Mouse (Mus musculus) gastrocnemius, adult 8-10 months (tissue): ENCODE measurements around the gene Tmem182. TPM values are rescaled to one million over a fixed set of nuclear protein-coding genes. Genes with fewer than 3 reads are reported as not detected.

ENCODE experiments used
- DNase-seq, 2 experiments: peaks; one replicate each; pipeline ENCODE4 v3.0.0; 2022; ENCODE audit warnings: low spot score in 2 of 2
- total RNA-seq, 4 experiments: library from RNA; stranded (reverse); gene quantifications; 2 replicates each; pipeline ENCODE4 v1.2.4; 2022

The Tmem182 gene
- total RNA-seq = 100 to 1,000 TPM; 191 to 208 (median 196) TPM

DNA sequence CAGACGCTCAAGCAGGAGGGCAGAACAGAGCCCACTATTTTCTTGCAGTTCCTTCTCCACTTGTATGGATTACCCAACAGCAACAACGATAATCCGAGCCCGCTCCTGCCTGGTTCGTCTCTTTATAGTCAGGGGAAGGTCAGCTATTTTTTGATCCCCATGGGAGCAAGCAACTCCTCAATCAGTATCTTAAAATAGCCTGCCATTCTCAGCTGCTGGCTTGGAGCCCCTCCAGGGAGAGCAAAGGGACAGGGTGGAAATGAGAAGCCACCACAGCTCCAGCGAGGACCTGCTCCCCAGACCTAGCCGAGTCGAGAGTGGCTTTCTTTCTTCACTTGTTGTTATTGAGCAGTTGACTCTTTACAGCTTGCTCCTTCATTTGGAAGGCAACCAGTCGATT, at the start of gene Tmem182:
TSS of gene Tmem182 (plus strand) at position 251 of the 400 bp plus-strand sequence.
- peak; percentile 83 to 89 for DNase-seq

DNA sequence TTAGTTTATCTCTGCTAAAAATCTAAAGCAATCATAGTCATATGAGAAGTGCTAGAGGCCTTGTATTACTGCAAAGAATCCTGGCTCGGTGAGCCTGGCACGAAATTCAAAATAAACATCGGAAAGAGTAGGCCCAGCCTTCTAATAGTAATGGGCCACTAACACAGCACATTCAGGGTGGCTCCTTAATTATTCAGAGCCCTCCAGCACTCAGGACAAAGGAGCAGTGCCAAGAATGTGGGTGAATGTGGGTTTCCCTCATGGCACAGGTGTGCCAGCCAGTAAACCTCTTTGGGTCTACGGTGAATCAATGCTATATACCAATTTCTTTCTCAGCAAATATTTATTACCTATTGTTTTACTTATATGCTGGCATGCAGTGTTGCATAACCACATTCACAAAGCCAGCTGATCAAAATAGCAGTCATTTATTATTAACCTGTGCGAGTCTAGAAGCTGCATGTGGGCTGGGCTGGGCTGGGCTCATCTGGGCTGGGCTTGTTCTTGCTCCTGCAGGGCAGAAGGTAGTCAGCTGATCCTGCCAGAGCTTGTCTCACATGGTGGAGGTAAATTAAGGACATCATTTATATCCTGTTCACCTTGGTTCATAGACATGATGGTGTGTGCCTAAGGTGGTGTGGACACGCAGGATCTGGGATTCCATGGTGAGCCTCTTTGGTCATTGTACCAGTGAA, 45.5 kb upstream of the Tmem182 start:
- DNase-seq = no peak

DNA sequence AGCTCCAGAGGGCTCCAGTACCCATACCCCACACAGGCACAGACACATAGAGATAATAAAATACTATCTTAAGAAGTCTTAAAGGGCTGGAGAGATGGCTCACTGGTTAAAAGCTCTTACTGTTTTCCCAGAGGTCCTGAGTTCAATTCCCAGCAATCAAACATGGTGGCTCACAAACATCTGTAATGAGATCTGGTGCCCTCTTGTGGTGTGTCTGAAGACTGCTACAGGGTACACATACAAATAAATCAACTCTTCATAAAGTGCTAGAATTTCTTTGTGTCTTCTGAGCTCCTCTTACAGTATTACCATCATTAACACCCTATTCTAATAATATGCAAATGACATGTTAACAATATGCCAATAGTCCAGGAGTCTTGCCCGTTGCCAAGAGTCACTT, 41.4 kb upstream of the Tmem182 start:
- no peak for DNase-seq

DNA sequence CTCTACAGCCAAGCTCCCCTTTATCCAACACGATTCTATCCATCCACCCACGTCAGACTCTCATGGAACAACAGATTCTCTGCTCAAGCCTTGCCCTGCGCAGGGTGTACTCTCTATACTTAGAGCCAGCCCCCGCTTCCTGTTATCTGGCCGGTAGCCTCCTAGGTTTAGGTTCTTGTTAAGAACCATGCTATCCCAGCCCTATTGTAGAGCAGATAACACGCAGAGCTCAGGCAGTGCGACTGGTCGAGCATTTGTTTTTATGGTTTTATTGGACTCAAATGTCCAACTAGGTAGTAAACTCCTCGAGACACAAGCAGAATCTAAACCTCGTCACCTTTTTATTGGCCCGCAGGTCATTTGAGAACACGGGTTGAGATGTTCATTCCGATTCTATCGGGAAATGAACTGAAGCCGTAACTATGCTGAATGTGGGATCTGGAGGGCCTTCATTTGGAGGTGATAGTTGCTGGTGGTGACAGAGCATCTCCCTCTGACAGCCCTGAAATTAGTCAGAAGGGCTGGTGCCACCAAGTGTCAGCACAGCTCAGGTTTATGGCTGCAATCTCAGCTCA, 40.6 kb upstream of the Tmem182 start:
- no peak for DNase-seq

DNA sequence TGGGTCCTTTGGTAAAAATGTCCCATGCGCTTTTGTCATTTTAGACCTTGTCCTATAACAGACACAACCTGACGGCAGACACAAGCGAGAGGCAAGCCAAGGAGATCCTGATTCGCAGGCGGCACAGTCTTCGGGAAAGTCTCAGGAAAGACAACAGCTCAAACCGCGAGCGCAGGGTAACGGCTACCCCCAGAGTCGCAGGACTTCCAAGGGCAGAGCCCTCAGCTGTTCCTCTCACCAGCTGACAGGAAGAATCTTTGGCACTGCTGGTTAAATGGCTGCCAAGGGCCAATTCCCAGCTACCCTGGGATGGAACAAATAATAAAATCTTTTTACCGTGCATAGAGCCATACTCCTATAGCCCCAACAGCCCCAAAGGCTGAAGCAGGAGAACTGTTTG, 39.9 kb upstream of the Tmem182 start:
- peak; percentile 13 to 27 for DNase-seq

DNA sequence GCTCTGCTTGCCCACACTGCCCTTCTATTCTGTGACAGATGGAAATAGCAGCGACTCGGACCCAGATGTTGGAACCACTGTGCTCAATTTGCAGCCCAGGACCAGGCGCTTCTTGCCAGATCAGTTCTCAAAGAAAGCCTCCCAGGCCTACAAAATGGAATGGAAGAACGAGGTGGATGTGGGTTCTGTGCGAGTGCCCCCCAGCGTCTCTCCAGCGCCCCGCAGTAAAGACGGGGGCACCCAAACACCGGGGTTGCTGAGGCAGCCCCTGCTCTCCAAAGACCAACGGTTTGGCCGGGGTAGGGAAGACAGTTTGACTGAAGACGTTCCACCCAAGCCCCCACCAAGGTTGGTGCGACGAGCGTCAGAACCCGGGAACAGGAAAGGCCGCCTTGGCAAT, 37.8 kb upstream of the Tmem182 start:
- DNase-seq = no peak

DNA sequence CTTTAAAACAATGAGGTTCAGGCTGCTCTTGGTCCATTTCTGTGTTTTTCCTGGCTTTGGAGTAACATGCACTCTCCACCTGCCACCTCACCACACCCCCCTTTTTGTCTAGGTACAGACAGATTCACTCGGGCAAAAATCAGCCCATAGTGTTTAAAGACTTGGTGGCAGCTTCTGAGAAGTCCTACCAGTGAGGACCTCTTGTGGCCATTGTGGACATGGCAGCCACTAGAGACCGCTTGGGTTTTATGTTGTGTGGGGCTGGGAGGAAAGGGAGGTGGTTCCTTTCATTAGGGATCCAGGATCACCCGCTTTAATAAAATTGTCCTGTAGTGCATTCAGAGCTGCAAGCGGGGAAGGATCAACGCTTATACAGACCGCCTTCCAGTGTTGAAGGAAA, 36.8 kb upstream of the Tmem182 start:
- DNase-seq = peak; percentile 26 to 40

DNA sequence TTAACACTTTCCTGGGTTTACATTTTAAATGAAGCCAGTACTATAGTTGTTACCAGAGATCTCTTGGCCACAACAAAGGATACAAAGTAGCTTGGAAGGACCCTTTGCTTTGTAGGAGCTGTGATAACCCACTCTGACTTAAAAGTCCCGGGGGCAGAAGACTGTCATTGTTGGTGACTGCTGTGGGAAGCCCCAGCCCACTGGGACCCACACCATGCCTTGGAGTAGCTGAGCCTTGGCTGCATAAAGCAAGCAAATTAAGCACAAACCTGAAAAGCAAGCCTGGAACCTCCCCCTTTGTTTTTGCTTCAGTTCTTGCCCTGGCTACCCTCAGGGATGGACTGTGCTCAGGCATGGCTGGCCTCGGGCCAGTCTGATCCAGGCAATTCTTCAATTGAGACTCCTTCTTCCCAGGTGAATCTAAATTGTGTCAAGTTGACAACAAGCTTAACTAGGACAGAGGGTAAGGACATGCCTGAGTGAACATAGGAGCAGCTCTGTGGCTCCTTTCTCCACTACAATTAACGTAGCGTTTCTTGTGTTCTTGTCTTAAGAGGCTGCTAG, 36.0 kb upstream of the Tmem182 start:
- no peak for DNase-seq

DNA sequence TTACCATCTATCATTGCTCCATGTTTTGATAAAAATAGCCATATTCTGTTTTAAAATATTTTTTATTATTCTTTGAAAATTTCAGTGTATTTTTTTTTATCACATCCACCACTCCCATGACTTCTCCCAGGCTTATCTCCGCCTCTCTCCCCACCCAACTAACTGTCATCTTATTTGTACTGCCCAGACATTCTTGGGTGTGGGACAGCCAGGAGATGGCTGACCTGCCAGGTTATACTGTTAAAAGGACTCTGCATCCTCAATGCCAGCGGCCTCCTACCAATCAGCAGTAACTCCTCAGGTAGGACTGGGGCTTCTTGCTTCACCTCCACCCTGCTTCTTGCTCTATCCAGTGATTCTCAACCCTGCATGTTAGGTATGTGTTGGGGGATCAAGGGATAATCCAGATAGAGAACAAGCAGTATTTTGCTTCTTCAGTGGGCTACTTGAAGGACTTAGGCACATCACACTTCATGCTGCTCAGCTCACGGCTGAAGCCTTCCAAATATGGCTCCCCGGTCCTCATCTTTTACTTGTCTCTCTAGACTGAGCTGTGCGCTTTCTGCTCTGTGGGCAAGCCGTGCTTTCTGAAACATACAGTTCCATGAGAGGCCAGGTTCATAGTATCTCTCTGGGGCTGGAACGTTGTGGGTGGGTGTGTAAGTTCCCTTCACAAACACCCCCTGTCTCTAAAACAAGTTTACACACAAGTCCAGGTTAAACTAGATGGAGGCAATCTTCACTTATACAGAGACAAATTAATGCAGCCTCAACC, 34.0 kb upstream of the Tmem182 start:
- DNase-seq = no peak

DNA sequence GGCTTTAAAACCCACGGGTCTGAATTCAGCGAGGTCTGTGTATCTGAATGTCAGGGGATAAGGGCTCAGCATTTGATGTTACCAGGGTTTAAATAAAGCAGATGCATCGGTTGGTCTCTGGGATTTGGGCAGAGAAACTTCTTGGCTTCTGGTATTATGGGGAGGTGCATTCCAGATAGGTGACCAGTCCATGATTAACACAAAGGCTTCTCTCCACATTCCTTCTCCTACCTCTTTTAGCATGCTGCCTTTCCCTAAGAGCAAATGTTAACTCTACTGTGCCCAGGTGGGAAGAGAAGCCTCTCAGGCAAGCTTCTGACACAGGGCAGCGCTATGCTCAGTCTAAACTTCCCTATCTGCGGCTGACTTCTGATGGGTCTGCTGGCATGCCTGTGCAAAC, 32.2 kb upstream of the Tmem182 start:
- DNase-seq = no peak

DNA sequence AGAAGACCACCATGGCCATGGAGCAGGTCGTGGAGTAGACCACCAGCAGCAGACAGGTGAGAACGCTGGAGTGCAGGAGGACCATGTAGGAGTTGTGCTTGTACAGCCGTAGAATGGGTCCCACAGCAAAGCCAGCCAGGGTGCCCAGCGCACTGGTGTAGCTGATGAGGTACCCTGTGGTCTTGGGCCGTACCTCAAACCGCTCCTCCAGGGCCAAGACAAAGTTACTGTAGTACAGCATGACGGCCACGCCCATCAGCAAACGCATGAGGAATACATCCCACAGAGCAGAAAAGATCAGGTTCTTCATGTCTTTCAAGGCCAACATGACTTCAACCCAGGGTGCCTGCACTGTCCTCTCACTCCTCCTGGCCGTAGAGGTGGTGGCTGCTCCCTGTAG, 31.4 kb upstream of the Tmem182 start:
- DNase-seq = no peak

DNA sequence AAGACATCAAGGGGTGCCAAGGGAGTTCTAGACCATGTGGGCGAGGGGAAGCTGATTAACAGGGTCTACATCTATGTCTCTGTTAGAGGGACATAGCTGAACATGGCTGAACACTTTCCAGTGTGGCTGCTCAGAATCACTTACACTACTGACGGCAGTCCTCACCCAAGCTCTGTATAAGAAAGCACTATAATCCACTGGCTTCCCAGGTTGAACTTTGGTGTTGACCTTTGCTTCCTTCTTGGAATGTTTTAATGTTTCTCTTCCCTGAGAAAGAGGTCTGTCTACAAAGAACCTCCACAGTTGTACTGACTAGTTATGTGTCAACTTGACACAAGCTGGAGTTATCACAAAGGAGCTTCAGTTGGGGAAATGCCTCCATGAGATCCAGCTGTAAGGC, 29.3 kb upstream of the Tmem182 start:
- DNase-seq = no peak

DNA sequence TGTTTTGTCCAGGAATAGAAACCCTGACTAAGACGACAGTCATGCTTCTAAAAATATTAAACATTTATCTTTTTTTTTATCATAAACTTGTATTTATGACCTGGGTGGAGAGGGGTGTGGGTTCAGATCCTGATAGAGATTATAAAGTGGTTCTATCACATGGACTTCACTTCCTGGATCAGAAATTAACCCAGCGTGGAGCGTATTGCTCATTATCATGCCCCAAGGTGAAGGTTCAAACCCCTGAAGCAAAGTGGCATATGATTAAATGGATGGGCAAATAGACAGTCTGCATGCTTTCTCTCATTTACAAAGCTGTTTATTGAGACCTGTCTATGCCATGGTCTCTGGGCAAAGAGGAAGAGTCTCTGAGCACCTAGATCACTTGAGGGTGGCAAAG, 28.6 kb upstream of the Tmem182 start:
- no peak for DNase-seq

DNA sequence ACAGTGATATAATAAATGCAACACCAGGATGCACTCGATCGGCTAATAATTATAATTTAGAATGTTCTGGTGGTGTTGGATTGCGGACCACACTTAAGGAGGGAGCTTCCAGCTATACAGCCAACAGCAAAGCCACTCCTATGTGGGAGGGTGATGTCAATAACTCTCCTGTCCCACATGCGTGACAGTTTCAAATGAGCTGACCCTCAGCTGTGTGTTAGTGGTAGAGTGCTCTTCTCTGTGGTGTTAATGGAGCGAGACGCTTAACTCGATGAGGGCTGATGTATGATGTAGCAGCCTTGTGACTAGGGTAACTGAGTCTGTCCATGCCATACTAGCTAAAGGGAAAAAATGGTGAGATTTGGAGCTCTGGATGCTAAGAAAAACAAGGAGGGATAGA, 22.0 kb upstream of the Tmem182 start:
- DNase-seq = no peak

DNA sequence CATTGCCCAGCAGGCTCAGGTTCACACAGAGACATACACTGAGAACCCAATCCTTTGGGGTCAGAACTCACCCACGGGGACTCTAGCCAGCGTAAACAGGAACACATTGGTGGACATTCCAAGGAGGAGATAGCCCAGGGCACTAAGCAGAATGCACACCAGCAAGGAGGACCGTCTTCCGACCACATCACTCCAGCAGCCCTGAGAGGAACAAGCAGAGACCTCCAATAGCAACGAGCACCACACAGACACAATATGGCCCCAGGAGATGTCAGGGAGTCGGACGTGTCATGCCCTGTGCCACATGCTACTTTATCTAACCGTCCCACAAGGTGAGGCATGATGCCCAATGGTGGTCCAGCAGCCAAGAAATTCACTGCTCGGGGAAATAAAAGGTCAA, 21.1 kb upstream of the Tmem182 start:
- DNase-seq = no peak

DNA sequence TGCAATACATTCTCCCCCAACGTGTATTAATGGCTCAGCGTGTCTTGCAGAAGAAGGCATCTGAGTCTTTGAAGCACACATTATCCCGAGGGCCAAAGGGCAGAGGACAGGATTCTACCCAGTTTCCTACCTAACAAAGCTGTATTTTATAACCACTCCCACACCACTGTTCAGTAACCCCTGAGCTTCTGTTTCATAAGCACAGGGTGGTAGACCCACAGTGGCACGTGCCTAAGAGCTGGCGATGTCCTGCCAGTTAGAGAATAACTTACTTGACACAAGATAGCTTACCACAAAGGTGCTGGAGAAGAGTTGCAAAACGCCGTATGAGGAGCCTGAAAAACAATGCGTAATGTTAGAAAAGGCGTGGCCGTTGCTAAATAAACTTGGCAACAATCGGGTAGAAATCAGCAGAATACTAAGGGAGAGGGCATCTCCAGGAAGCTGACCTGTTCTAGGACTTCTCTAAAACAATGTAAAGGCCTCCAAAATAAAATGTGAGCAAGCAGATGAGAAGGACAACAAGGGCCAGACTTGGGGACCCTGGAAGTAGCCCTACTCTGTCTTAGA, 19.4 kb upstream of the Tmem182 start:
- DNase-seq = no peak

DNA sequence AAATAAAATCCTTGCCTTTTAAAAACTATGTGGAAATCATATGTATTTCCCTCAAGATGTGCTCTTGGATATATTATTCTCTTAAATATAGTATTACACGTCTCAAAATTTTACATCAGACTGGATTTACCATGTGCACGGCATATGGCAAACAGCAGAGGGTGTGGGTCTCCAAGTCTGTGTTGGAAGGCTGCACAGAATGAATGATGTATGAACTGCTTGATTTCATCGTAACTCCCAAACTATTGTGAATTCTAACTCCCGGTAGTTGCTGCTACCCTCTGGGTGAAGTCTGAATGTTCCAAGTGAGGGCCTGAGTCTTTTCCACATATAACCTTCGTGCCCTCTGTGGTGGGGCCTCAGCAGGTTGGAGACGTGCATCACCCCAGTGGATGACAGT, 16.4 kb upstream of the Tmem182 start:
- no peak for DNase-seq

DNA sequence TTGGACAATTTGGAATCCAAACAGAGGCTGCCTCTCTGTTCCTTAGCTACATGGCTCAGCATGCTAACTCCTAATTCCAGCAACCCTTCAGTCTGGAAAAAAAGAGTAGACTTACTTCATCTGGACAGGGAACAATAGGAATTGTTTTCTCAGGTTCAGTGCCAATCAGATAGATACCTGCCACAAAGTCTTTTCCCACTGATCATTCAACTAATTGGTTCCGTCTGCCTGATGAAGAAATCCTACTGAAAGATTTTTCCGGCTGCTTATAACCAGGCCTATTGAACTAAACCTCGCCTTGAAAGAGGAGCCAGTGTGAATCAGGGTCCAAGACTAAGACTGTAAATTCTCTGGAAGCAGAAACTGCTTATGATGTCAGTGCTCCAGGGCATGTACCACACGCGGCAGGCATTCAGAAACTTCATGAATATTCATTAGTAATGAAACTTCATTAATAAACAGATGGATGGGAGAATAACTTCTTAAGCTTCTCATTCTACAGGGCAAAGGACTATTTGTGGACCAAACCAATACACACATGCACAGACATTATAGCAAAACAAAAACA, 15.7 kb upstream of the Tmem182 start:
- no peak for DNase-seq

DNA sequence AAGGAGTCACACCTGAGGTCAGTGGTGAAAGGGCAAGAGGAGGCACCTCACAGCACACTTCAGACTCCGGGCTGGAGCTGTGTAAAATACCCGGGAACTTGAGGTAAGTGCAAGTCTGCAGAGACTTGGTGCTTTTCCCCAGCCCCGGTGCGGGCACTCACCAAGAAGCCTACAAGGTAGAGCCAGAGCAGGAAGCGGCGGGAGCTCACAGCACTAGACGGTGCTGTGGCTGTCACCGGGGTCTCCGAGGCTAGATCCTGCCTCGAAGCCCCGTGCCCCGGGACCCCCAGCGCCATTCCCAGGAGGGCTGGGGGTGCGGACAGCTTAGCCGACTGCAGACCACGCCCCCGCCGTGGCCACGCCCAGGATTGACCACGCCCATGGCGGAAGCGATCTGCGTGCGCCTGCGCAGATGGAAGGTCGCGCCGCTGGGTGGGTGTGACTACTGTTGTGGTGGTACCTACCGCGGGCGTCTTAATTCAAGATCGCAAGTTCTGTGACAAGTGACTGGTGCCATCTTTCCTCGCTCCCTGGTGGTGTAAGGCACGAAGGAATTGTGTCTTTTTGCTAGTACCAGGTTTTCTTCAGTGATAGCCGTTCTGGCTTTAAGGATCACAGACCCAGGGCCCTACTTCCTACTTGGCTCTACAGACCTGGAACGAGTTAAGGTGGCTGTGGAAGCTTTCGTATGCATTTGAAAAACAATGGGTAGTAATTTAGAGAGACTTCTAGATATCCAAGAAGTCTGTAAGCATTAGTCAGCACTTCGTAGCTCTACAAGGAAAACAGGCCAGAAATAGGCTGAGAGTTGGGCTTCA, 14.9 kb upstream of the Tmem182 start, which contains the start of gene Mfsd9:
TSS of gene Mfsd9 (minus strand) at position 364 of the 818 bp plus-strand sequence.
- peak; percentile 81 to 83 for DNase-seq

DNA sequence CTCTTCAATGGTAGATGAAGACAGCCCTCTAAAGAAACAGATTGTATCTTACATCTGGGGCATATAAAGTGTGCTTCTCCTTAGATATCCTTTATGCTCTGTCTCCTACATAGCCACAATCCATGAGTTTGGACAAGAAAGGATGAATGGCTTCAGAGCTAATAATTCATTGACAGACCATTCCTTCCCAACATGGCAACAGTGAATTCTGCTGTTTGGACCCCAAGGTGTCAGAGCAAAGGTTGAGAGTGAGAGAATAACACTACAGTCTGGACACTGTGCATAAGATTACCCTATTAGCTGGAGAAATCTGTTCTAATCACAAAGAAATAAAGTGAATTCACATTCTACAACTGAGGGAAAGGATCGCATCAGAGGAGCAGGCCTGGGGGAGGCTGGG, 9.9 kb upstream of the Tmem182 start:
- DNase-seq = no peak

DNA sequence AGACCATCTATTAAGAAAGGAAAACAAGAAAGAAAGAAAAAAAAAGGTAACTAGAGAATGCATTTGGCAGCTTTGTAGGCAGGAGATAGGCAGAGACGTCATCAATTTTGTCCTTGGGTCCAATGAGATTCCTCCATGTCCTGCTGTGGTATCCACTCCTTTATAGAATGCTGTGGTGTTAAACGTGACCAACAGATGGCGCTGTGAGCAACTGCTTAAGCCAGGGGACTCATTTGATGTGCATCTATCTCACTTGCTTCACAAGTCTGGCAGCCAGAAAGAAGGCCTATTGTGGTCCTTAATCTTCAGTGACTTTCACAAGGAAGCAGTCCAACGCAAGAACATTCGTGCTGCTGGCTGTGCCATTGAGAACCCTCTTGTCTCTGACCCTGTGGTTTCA, 8.1 kb upstream of the Tmem182 start:
- peak; percentile 43 to 51 for DNase-seq
